Mouse (Mus musculus) G1E-ER4 (cell line): ENCODE results near the gene Drd2. TPM values are rescaled to one million over a fixed set of nuclear protein-coding genes. Genes with fewer than 3 reads are reported as not detected.

ENCODE experiments used
- GATA1 ChIP-seq: IDR thresholded peaks from one replicate; pipeline ENCODE4 v1.8.0; 2012; ENCODE audit warnings: low read length, inconsistent platforms
- polyA plus RNA-seq: library from polyadenylated mRNA; stranded (reverse); fragments of >175 nt; gene quantifications from 2 replicates; pipeline ENCODE4 v1.2.3, GENCODE M21; 2012

Gene Drd2
- polyA plus RNA-seq, 1 experiment, result not detected

GRCm38 (mm10) chr9:49423866-49424265 lies 83.4 kb downstream of the Drd2 start:
- no peak for TF ChIP-seq GATA1

GRCm38 (mm10) chr9:49425585-49425984 lies 85.2 kb downstream of the Drd2 start:
- no peak for TF ChIP-seq GATA1

GRCm38 (mm10) chr9:49426921-49427320 lies 86.5 kb downstream of the Drd2 start, which contains the start of gene Ankk1:
Ankk1 (minus strand) TSS chr9:49427021.
- TF ChIP-seq GATA1, result no peak

GRCm38 (mm10) chr9:49427478-49427877 lies 87.1 kb downstream of the Drd2 start:
- TF ChIP-seq GATA1, result no peak

GRCm38 (mm10) chr9:49442621-49443020 lies 102.2 kb downstream of the Drd2 start:
- TF ChIP-seq GATA1, result no peak

- no peak for TF ChIP-seq GATA1
These were observed 110.1 kb downstream of the Drd2 start for GRCm38 (mm10) chr9:49450491-49450890.

- TF ChIP-seq GATA1, result no peak
These were observed 112.0 kb downstream of the Drd2 start for GRCm38 (mm10) chr9:49452396-49452795.

GRCm38 (mm10) chr9:49456136-49456535 lies 115.7 kb downstream of the Drd2 start:
- TF ChIP-seq GATA1, result no peak

Other genes with a start within 250 kb of the Drd2 start
- gene Gm4894, start 90.1 kb upstream of the Drd2 start, polyA plus RNA-seq, result not detected in 2 replicates
- gene Ankk1, start 86.4 kb downstream of the Drd2 start, polyA plus RNA-seq, result not detected in 2 replicates
- gene Ttc12, start 145.6 kb downstream of the Drd2 start, polyA plus RNA-seq, result not detected in 2 replicates